Mouse (Mus musculus) cerebellum, adult 2 months (tissue): ENCODE measurements around the gene Gpx2. TPM values are rescaled to one million over a fixed set of nuclear protein-coding genes. Genes with fewer than 3 reads are reported as not detected.

Experiments
- DNase-seq, 2 experiments: peaks; one replicate each; pipeline ENCODE4 v3.0.0; 2021
- H3K27ac ChIP-seq: fragments of 200-500 bp; 2 replicates; pipeline ENCODE4 v1.5.1; 2012; ENCODE audit warnings: low read length, control low read depth, inconsistent platforms; ENCODE audit not compliant: insufficient read depth
- H3K27me3 ChIP-seq: fragments of 200-500 bp; 2 replicates; pipeline ENCODE4 v1.6.1; 2012; ENCODE audit warnings: inconsistent platforms, mild to moderate bottlenecking, low read length, moderate library complexity; ENCODE audit not compliant: control insufficient read depth, insufficient read depth
- H3K4me1 ChIP-seq: fragments of 200-500 bp; 2 replicates; pipeline ENCODE4 v1.6.1; 2011; ENCODE audit warnings: low read length; ENCODE audit not compliant: control insufficient read depth, insufficient read depth
- H3K4me3 ChIP-seq: fragments of 200-500 bp; replicated peaks from 2 replicates; pipeline ENCODE3; 2011; ENCODE audit warnings: mild to moderate bottlenecking, low read depth, low read length, control low read depth; ENCODE audit not compliant: insufficient read depth
- CTCF ChIP-seq: fragments of 200-500 bp; IDR thresholded peaks from 2 replicates; pipeline ENCODE4 v1.5.1; 2011; ENCODE audit warnings: low read depth, mild to moderate bottlenecking, control low read depth, low read length, moderate library complexity, borderline replicate concordance; ENCODE audit not compliant: insufficient read depth
- POLR2A ChIP-seq: fragments of 200-500 bp; IDR thresholded peaks from 2 replicates; pipeline ENCODE4 v1.6.1; 2011; ENCODE audit warnings: low read length, control low read depth, borderline replicate concordance; ENCODE audit not compliant: insufficient read depth
- WGBS: fragments of 180-500 bp; shearing (Covaris S2); methylation state at CpG from one replicate; pipeline ENCODE4 v1.1.7; 2018; 5-methylcytosine and 5-hydroxymethylcytosine counted together
- polyA plus RNA-seq: library from polyadenylated mRNA; depleted of rRNA; stranded (reverse); fragments of >200 nt; gene quantifications from 2 replicates; pipeline ENCODE4 v1.2.3, GENCODE M21; 2012

Gene Gpx2
- polyA plus RNA-seq, 1 experiment = 3.4 TPM

GRCm38 (mm10) chr12:76814120-76814519 is 18.8 kb upstream of the Gpx2 start:
- 18% methylated on average over 2 of the region's 2 CpGs for WGBS
- TF ChIP-seq CTCF (no peak), POLR2A (no peak)

GRCm38 (mm10) chr12:76813543-76813942 is 18.2 kb upstream of the Gpx2 start:
- Histone ChIP-seq H3K27me3 (no peaks in the 10 kb centered on the region), H3K27ac (peak overlapping the region; percentile 35), H3K4me1 (peaks cover 71% of the 10 kb centered on the region), H3K4me3 (no peak overlapping the region)
- DNase-seq = peak in 1 of 2 experiments; percentile 33
- WGBS = 47% methylated on average over 10 of the region's 10 CpGs
- TF ChIP-seq POLR2A (no peak), CTCF (no peak)

More at GRCm38 (mm10) chr12:76814120-76814519, 18.8 kb upstream of the Gpx2 start:
- Histone ChIP-seq H3K27me3 (no peaks in the 10 kb centered on the region), H3K27ac (peak overlapping the region; percentile 35; the same call in 1 of the 2 replicates), H3K4me1 (peaks cover 77% of the 10 kb centered on the region), H3K4me3 (no peak overlapping the region)
- peak; percentile 50 to 73 for DNase-seq

- Histone ChIP-seq H3K27me3 (no peaks in the 10 kb centered on the region), H3K27ac (peak overlapping the region; percentile 81), H3K4me3 (no peak overlapping the region), H3K4me1 (peaks cover 64% of the 10 kb centered on the region)
- WGBS = 11% methylated on average over 4 of the region's 4 CpGs
- DNase-seq = peak; percentile 73 to 82
- TF ChIP-seq POLR2A (no peak), CTCF (no peak)
Measured at GRCm38 (mm10) chr12:76811006-76811405, 15.7 kb upstream of the Gpx2 start.

- peak; percentile 43 to 48 for DNase-seq
- Histone ChIP-seq H3K27me3 (no peaks in the 10 kb centered on the region), H3K27ac (peak overlapping the region; percentile 81), H3K4me3 (no peak overlapping the region), H3K4me1 (peaks cover 66% of the 10 kb centered on the region)
- TF ChIP-seq CTCF (no peak), POLR2A (no peak)
- 38% methylated on average over 5 of the region's 5 CpGs for WGBS
Measured at GRCm38 (mm10) chr12:76810491-76810890, 15.1 kb upstream of the Gpx2 start.

GRCm38 (mm10) chr12:76807796-76808195 is 12.4 kb upstream of the Gpx2 start:
- Histone ChIP-seq H3K27me3 (no peaks in the 10 kb centered on the region), H3K4me3 (no peak overlapping the region), H3K27ac (no peak overlapping the region), H3K4me1 (peaks cover 60% of the 10 kb centered on the region)
- 66% methylated on average over 10 of the region's 10 CpGs for WGBS
- no peak for TF ChIP-seq CTCF
- no peak for DNase-seq

GRCm38 (mm10) chr12:76805056-76805811 is 9.9 kb upstream of the Gpx2 start:
- Histone ChIP-seq H3K27me3 (no peaks in the 10 kb centered on the region), H3K4me1 (peaks cover 53% of the 10 kb centered on the region), H3K4me3 (no peak overlapping the region), H3K27ac (peak overlapping the region; percentile 73)
- TF ChIP-seq POLR2A = peak; percentile 32; the same call in 1 of the 2 replicates
- TF ChIP-seq CTCF = peak; percentile 7; the same call in 1 of the 2 replicates
- 21% methylated on average over 10 of the region's 10 CpGs for WGBS
- DNase-seq = peak; percentile 98 to 100

- DNase-seq = peak; percentile 75 to 80
- Histone ChIP-seq H3K27me3 (no peaks in the 10 kb centered on the region), H3K27ac (peak overlapping the region; percentile 73), H3K4me1 (peaks cover 49% of the 10 kb centered on the region), H3K4me3 (no peak overlapping the region)
- TF ChIP-seq POLR2A (no peak), CTCF (peak; percentile 80)
- 23% methylated on average over 7 of the region's 7 CpGs for WGBS
Measured at GRCm38 (mm10) chr12:76803700-76804252, 8.4 kb upstream of the Gpx2 start.

GRCm38 (mm10) chr12:76803028-76803427 is 7.7 kb upstream of the Gpx2 start:
- WGBS = 77% methylated on average over 10 of the region's 10 CpGs
- H3K4me3 ChIP-seq = no peak overlapping the region
- peak overlapping the region; percentile 73 for H3K27ac ChIP-seq
- H3K27me3 ChIP-seq = no peaks in the 10 kb centered on the region
- H3K4me1 ChIP-seq = peaks cover 49% of the 10 kb centered on the region
- TF ChIP-seq CTCF = no peak
- TF ChIP-seq POLR2A = no peak
- no peak for DNase-seq
